Mouse (Mus musculus): Measurements from ENCODE around the gene Ces1d. TPM values are rescaled to one million over a fixed set of nuclear protein-coding genes. Genes with fewer than 3 reads are reported as not detected.

The Ces1d gene
- total RNA-seq, 2 experiments from 2014 or later: not detected

- no peak for DNase-seq
- intact Hi-C loops (cut with DNase I): no loop called here
Measured at GRCm38 (mm10) chr8:93147331-93147730, 50.3 kb downstream of the Ces1d start.

GRCm38 (mm10) chr8:93140696-93141095, 56.9 kb downstream of the Ces1d start:
- intact Hi-C loops (cut with DNase I): no loop called here
- peak; percentile 41 for DNase-seq

GRCm38 (mm10) chr8:93132196-93132595, 65.4 kb downstream of the Ces1d start:
- intact Hi-C loops (cut with DNase I): no loop called here
- no peak for DNase-seq

- no peak for DNase-seq
Measured at GRCm38 (mm10) chr8:93131233-93131980, 66.2 kb downstream of the Ces1d start, which contains the start of gene Ces1c. Gene Ces1c, minus strand, starts transcription at chr8:93131283.

GRCm38 (mm10) chr8:93126476-93126875, 71.2 kb downstream of the Ces1d start:
- no peak for DNase-seq
- intact Hi-C loops (cut with DNase I): no loop called here

More at GRCm38 (mm10) chr8:93131233-93131980, 66.2 kb downstream of the Ces1d start, which contains the start of gene Ces1c:
- intact Hi-C loops (cut with DNase I): no loop called here

GRCm38 (mm10) chr8:93122005-93122404, 75.6 kb downstream of the Ces1d start:
- no peak for DNase-seq
- intact Hi-C loops (cut with DNase I): no loop called here

Other genes starting within 250 kb of the Ces1d start
- under 1 TPM; 0.24 to 0.26 TPM for gene Slc6a2, start 237.8 kb downstream of the Ces1d start, total RNA-seq (2021)
- gene Ces1a, start 149.6 kb downstream of the Ces1d start, total RNA-seq (2021): not detected
- not detected for gene Ces1b, start 117.8 kb downstream of the Ces1d start, total RNA-seq (2021)
- not detected for gene Ces1c, start 66.6 kb downstream of the Ces1d start, total RNA-seq (2021)
- not detected for gene Ces1e, start 31.8 kb upstream of the Ces1d start, total RNA-seq (2021)
- not detected for gene Ces1f, start 81.9 kb upstream of the Ces1d start, total RNA-seq (2021)
- not detected for gene Ces1g, start 139.5 kb upstream of the Ces1d start, total RNA-seq (2021)
- not detected for gene Ces1h, start 181.9 kb upstream of the Ces1d start, total RNA-seq (2021)